Mouse (Mus musculus): ENCODE data around the gene Lingo2. TPM values are rescaled to one million over a fixed set of nuclear protein-coding genes. Genes with fewer than 3 reads are reported as not detected.
"Not testable (repeated sequence)": the region's sequence is repeated elsewhere in the genome, so short reads cannot be mapped to it uniquely, and the experiment has no call there.

Lingo2 gene
- polyA plus RNA-seq, 1 experiment from 2014 or later: 0.40 TPM

- no peak overlapping the region for H3K27ac ChIP-seq (replicated peaks)
Measured at GRCm38 (mm10) chr4:36078910-36079525, 872.5 kb downstream of the Lingo2 start.

GRCm38 (mm10) chr4:36064701-36065100, 886.8 kb downstream of the Lingo2 start:
- H3K36me3 ChIP-seq; H3K9me3 ChIP-seq; H3K4me1 ChIP-seq; H3K27me3 ChIP-seq (replicated peaks); H3K4me3 ChIP-seq; ATAC-seq (ENCODE audit: extremely low read depth, insufficient number of reproducible peaks, low FRiP score, low TSS enrichment); H3K9ac ChIP-seq; H3K27ac ChIP-seq (replicated peaks); H3K4me2 ChIP-seq: not testable (repeated sequence)
- WGBS: 54% methylated on average over 1 of the region's 1 CpGs

More at GRCm38 (mm10) chr4:36078910-36079525, 872.5 kb downstream of the Lingo2 start:
- H3K9me3 ChIP-seq: no peaks in the 10 kb centered on the region
- H3K4me2 ChIP-seq: no peak overlapping the region
- H3K36me3 ChIP-seq: no peaks in the 10 kb centered on the region
- 71% methylated on average over 6 of the region's 6 CpGs for WGBS
- no peak overlapping the region for H3K9ac ChIP-seq
- no peak overlapping the region for H3K4me3 ChIP-seq
- ATAC-seq (ENCODE audit: extremely low read depth, insufficient number of reproducible peaks, low FRiP score, low TSS enrichment): no peak
- no peaks in the 10 kb centered on the region for H3K27me3 ChIP-seq (replicated peaks)
- H3K4me1 ChIP-seq: no peaks in the 10 kb centered on the region

- Histone ChIP-seq H3K27ac (replicated peaks) (no peak overlapping the region), H3K36me3 (no peaks in the 10 kb centered on the region), H3K4me2 (no peak overlapping the region), H3K9ac (no peak overlapping the region), H3K4me1 (no peaks in the 10 kb centered on the region), H3K27me3 (replicated peaks) (no peaks in the 10 kb centered on the region), H3K9me3 (no peaks in the 10 kb centered on the region), H3K4me3 (no peak overlapping the region)
- 74% methylated on average over 6 of the region's 6 CpGs for WGBS
- no peak for ATAC-seq (ENCODE audit: extremely low read depth, insufficient number of reproducible peaks, low FRiP score, low TSS enrichment)
Measured at GRCm38 (mm10) chr4:36052791-36053376, 898.7 kb downstream of the Lingo2 start.

- no peak for ATAC-seq (ENCODE audit: extremely low read depth, insufficient number of reproducible peaks, low FRiP score, low TSS enrichment)
- H3K4me1 ChIP-seq: no peaks in the 10 kb centered on the region
- no peak overlapping the region for H3K4me2 ChIP-seq
- WGBS: 69% methylated on average over 3 of the region's 3 CpGs
- no peaks in the 10 kb centered on the region for H3K9me3 ChIP-seq
- no peak overlapping the region for H3K4me3 ChIP-seq
- no peak overlapping the region for H3K27ac ChIP-seq (replicated peaks)
- no peaks in the 10 kb centered on the region for H3K27me3 ChIP-seq (replicated peaks)
- H3K36me3 ChIP-seq: no peaks in the 10 kb centered on the region
- no peak overlapping the region for H3K9ac ChIP-seq
Measured at GRCm38 (mm10) chr4:36040361-36040760, 911.2 kb downstream of the Lingo2 start.

GRCm38 (mm10) chr4:36038742-36039141, 912.8 kb downstream of the Lingo2 start:
- H3K4me2 ChIP-seq: no peak overlapping the region
- H3K9me3 ChIP-seq: no peaks in the 10 kb centered on the region
- no peak overlapping the region for H3K4me3 ChIP-seq
- H3K36me3 ChIP-seq: no peaks in the 10 kb centered on the region
- no peak overlapping the region for H3K9ac ChIP-seq
- no peaks in the 10 kb centered on the region for H3K27me3 ChIP-seq (replicated peaks)
- no peaks in the 10 kb centered on the region for H3K4me1 ChIP-seq
- WGBS: 80% methylated on average over 2 of the region's 2 CpGs
- no peak for ATAC-seq (ENCODE audit: extremely low read depth, insufficient number of reproducible peaks, low FRiP score, low TSS enrichment)
- no peak overlapping the region for H3K27ac ChIP-seq (replicated peaks)

GRCm38 (mm10) chr4:36032039-36032438, 919.5 kb downstream of the Lingo2 start:
- WGBS: 69% methylated on average over 5 of the region's 5 CpGs
- no peak overlapping the region for H3K9ac ChIP-seq
- no peaks in the 10 kb centered on the region for H3K4me1 ChIP-seq
- H3K4me2 ChIP-seq: no peak overlapping the region
- no peak overlapping the region for H3K27ac ChIP-seq (replicated peaks)
- no peaks in the 10 kb centered on the region for H3K27me3 ChIP-seq (replicated peaks)
- no peaks in the 10 kb centered on the region for H3K9me3 ChIP-seq
- H3K4me3 ChIP-seq: no peak overlapping the region
- ATAC-seq (ENCODE audit: extremely low read depth, insufficient number of reproducible peaks, low FRiP score, low TSS enrichment): no peak
- H3K36me3 ChIP-seq: no peaks in the 10 kb centered on the region

GRCm38 (mm10) chr4:36014181-36014580, 937.4 kb downstream of the Lingo2 start:
- no peaks in the 10 kb centered on the region for H3K27me3 ChIP-seq (replicated peaks)

GRCm38 (mm10) chr4:35992005-35992763, 959.4 kb downstream of the Lingo2 start:
- no peak overlapping the region for H3K9ac ChIP-seq
- H3K4me2 ChIP-seq: no peak overlapping the region
- no peaks in the 10 kb centered on the region for H3K36me3 ChIP-seq
- no peaks in the 10 kb centered on the region for H3K27me3 ChIP-seq (replicated peaks)
- WGBS: 54% methylated on average over 2 of the region's 2 CpGs
- no peak overlapping the region for H3K27ac ChIP-seq (replicated peaks)
- no peaks in the 10 kb centered on the region for H3K4me1 ChIP-seq
- ATAC-seq (ENCODE audit: extremely low read depth, insufficient number of reproducible peaks, low FRiP score, low TSS enrichment): no peak
- H3K4me3 ChIP-seq: no peak overlapping the region
- H3K9me3 ChIP-seq: no peaks in the 10 kb centered on the region

More at GRCm38 (mm10) chr4:36014181-36014580, 937.4 kb downstream of the Lingo2 start:
- Histone ChIP-seq H3K4me3 (no peak overlapping the region), H3K9me3 (no peaks in the 10 kb centered on the region), H3K9ac (no peak overlapping the region), H3K36me3 (no peaks in the 10 kb centered on the region), H3K4me1 (no peaks in the 10 kb centered on the region), H3K4me2 (no peak overlapping the region), H3K27ac (replicated peaks) (no peak overlapping the region)
- ATAC-seq (ENCODE audit: extremely low read depth, insufficient number of reproducible peaks, low FRiP score, low TSS enrichment): no peak
- 37% methylated on average over 4 of the region's 4 CpGs for WGBS

- 81% methylated on average over 6 of the region's 6 CpGs for WGBS
- no peak overlapping the region for H3K4me3 ChIP-seq
- no peak overlapping the region for H3K4me2 ChIP-seq
- no peak overlapping the region for H3K27ac ChIP-seq (replicated peaks)
- no peaks in the 10 kb centered on the region for H3K4me1 ChIP-seq
- H3K9ac ChIP-seq: no peak overlapping the region
- no peaks in the 10 kb centered on the region for H3K36me3 ChIP-seq
- H3K27me3 ChIP-seq (replicated peaks): no peaks in the 10 kb centered on the region
- ATAC-seq (ENCODE audit: extremely low read depth, insufficient number of reproducible peaks, low FRiP score, low TSS enrichment): no peak
- H3K9me3 ChIP-seq: no peaks in the 10 kb centered on the region
Measured at GRCm38 (mm10) chr4:35986012-35986411, 965.5 kb downstream of the Lingo2 start.

- H3K9ac ChIP-seq: no peak overlapping the region
- no peak overlapping the region for H3K4me3 ChIP-seq
- no peaks in the 10 kb centered on the region for H3K4me1 ChIP-seq
- H3K27ac ChIP-seq (replicated peaks): no peak overlapping the region
- no peaks in the 10 kb centered on the region for H3K27me3 ChIP-seq (replicated peaks)
- H3K36me3 ChIP-seq: no peaks in the 10 kb centered on the region
- no peak overlapping the region for H3K4me2 ChIP-seq
- no peaks in the 10 kb centered on the region for H3K9me3 ChIP-seq
- no peak for ATAC-seq (ENCODE audit: extremely low read depth, insufficient number of reproducible peaks, low FRiP score, low TSS enrichment)
- 74% methylated on average over 4 of the region's 4 CpGs for WGBS
Measured at GRCm38 (mm10) chr4:35963532-35963931, 988.0 kb downstream of the Lingo2 start.

- no peak for ATAC-seq (ENCODE audit: extremely low read depth, insufficient number of reproducible peaks, low FRiP score, low TSS enrichment)
Measured at GRCm38 (mm10) chr4:35951894-35952293, 999.7 kb downstream of the Lingo2 start.

More at GRCm38 (mm10) chr4:35951894-35952293, 999.7 kb downstream of the Lingo2 start:
- Histone ChIP-seq H3K4me3 (no peak overlapping the region), H3K9ac (no peak overlapping the region), H3K4me2 (no peak overlapping the region), H3K4me1 (no peaks in the 10 kb centered on the region), H3K9me3 (no peaks in the 10 kb centered on the region), H3K27ac (replicated peaks) (no peak overlapping the region), H3K27me3 (replicated peaks) (no peaks in the 10 kb centered on the region), H3K36me3 (no peaks in the 10 kb centered on the region)

All from heart, embryonic 13.5 days (tissue).